Mouse (Mus musculus): ENCODE data around the gene Prr18. TPM values are rescaled to one million over a fixed set of nuclear protein-coding genes. Genes with fewer than 3 reads are reported as not detected.

The Prr18 gene
- 0.99 and 3.0 TPM in 2 replicates for polyA plus RNA-seq (2012; ENCODE audit: low replicate concordance)

DNA sequence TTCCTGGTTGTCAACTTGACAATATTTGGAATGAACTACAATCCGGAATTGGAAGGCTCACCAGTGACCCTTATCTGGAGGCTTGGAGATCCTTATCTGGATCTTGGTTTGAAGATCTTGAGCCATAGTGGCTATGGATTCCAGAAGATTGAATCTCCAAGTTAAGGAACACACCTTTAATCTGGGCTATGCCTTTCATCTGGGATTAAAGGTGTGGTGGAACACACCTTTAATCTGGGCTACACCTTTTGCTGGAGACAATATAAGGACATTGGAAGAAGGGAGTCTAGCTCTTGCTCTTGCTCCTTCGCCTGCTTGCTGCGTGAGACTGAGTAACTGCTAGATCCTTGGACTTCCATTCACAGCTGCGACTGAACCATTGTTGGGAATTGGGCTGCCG lies at the start of gene Prr18:
Gene Prr18 (plus strand): TSS at position 301 of the 400 bp plus-strand sequence.

DNA sequence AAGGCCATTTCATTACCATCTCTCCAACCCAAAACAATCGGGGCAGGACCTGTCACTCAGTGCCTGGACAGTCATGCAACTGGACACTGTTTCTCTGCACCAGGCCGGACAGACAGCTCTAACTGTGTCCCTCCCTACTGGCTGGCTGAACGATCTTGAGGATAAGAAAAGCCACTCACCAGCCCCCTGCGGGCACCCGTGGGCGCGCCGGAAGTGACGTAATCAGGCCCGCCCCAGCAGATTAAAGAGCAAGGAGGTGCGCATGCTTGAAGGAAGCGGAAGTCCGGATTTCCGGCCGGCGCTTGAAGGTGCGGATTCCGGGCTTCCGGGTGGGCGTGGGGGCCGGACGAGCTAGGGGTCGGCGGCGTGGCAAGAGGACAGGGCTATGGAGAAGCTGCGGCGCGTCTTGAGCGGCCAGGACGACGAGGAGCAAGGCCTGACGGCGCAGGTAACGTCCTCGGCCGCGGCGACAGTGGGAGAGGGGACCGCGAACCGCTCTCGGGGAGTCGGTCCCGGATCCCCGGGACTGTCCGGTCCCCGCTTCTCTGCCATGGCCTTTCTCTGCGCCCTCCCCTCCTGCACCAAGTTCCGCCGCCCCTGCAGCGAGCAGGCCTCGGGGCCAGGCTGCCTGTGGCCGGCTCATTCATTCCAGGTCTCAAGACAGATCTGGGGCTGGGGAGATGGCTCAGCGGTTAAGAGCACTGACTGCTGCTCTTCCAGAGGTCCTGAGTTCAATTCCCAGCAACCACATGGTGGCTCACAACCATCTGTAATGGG lies 26.2 kb upstream of the Prr18 start, which contains the start of gene Sft2d1:
Gene Sft2d1 (plus strand): TSS at position 265 of the 777 bp plus-strand sequence.

DNA sequence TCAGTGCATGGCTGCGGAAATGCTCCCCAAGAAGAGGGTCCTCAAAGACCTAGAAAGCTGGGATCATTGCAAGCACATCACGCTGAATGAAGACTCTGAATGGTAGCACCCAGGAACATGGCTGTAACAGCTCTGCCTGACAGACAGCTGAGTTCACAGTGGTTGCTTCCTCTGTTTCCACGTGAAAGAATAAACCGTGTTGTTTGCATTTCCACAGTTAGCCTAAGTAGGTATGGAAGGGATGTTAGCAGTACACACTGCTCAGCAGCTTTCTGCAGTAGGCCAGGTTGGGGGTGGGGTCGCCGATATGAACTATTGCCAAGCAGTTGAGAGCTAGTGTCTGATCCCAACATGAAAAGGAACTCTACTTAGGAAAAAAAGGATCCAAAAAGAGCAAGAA lies 18.4 kb downstream of the Prr18 start, which contains the start of gene T2:
Gene T2 (plus strand): TSS at position 301 of the 400 bp plus-strand sequence.

Other genes with a start within 250 kb of the Prr18 start
- gene Gm49673, start 189.7 kb upstream of the Prr18 start, polyA plus RNA-seq (2012; ENCODE audit: low replicate concordance): 0.43 TPM in 1 of 2 replicates, not detected in the other
- 81.7 and 147 TPM in 2 replicates for gene Rnaset2a, start 189.4 kb upstream of the Prr18 start, polyA plus RNA-seq (2012; ENCODE audit: low replicate concordance)
- 3.5 and 10.9 TPM in 2 replicates for gene Fgfr1op, start 172.0 kb upstream of the Prr18 start, polyA plus RNA-seq (2012; ENCODE audit: low replicate concordance)
- 4.8 and 20.4 TPM in 2 replicates for gene Ccr6, start 101.4 kb upstream of the Prr18 start, polyA plus RNA-seq (2012; ENCODE audit: low replicate concordance)
- 10.0 and 15.6 TPM in 2 replicates for gene Mpc1, start 54.6 kb upstream of the Prr18 start, polyA plus RNA-seq (2012; ENCODE audit: low replicate concordance)
- gene Sft2d1, start 26.4 kb upstream of the Prr18 start, polyA plus RNA-seq (2012; ENCODE audit: low replicate concordance): 91.1 and 172 TPM in 2 replicates
- gene T2, start 18.5 kb downstream of the Prr18 start, polyA plus RNA-seq (2012; ENCODE audit: low replicate concordance): not detected in 2 replicates
- gene T, start 97.0 kb downstream of the Prr18 start, polyA plus RNA-seq (2012; ENCODE audit: low replicate concordance): not detected in 2 replicates
- 1.3 TPM in 1 of 2 replicates, not detected in the other for gene Pde10a, start 187.9 kb downstream of the Prr18 start, polyA plus RNA-seq (2012; ENCODE audit: low replicate concordance)
- not detected in 2 replicates for gene Gm17087, start 229.5 kb downstream of the Prr18 start, polyA plus RNA-seq (2012; ENCODE audit: low replicate concordance)